Mouse (Mus musculus) lung, adult 2 months (tissue): ENCODE results near the gene Klhl24.

Experiments
- CTCF ChIP-seq: fragments of 200-500 bp; IDR thresholded peaks from 2 replicates; pipeline ENCODE4 v1.5.1; 2011; ENCODE audit warnings: mild to moderate bottlenecking, low read length, control low read depth; ENCODE audit not compliant: insufficient read depth
- POLR2A ChIP-seq: fragments of 200-500 bp; IDR thresholded peaks from 2 replicates; pipeline ENCODE4 v1.6.1; 2011; ENCODE audit warnings: low read depth, mild to moderate bottlenecking, control low read depth, low read length, borderline replicate concordance; ENCODE audit errors: extremely low read depth

DNA sequence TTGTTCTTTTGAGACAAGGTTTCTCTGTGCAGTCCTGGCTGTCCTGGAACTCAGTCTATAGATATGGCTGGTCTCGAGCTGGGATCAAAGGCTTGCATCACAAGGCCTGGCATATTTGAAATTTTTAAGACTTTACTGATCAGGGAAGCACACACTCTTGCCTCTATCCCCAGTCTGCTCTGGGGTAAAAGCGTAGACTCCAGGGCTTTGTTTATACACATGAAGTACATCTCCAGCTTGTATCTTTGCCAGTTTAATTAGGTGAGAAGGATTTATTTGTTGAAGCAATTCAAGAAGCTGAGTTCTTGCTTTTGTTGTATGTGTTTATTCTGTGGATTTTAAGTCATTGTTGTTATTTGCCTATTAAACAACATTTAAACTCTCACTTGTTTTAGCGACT is 56.4 kb downstream of the Klhl24 start:
- TF ChIP-seq CTCF (no peak), POLR2A (no peak)
